Mouse (Mus musculus): ENCODE results near the gene Fhit.

- TF ChIP-seq GATA1 (IDR thresholded peaks at IDR 0.05; ENCODE audit: borderline replicate concordance, low read length) (no peak), FLI1 (IDR thresholded peaks at IDR 0.05; ENCODE audit: low read length) (no peak)
Observed at GRCm38 (mm10) chr14:10917893-10918803, 243.7 kb downstream of the Fhit start.

Data from megakaryocyte, embryonic 14.5 days (primary cell).